Mouse (Mus musculus) small intestine, adult 2 months (tissue): ENCODE measurements around the gene Nlrx1.

Experiments
- CTCF ChIP-seq: fragments of 200-500 bp; IDR thresholded peaks from 2 replicates; pipeline ENCODE4 v1.5.1; 2012; ENCODE audit warnings: low read depth, mild to moderate bottlenecking, control low read depth, inconsistent platforms, low read length, moderate library complexity, mixed read lengths; ENCODE audit not compliant: insufficient replicate concordance, insufficient read length; ENCODE audit errors: extremely low read depth
- POLR2A ChIP-seq: fragments of 200-500 bp; IDR thresholded peaks from 2 replicates; pipeline ENCODE4 v1.6.1; 2012; ENCODE audit warnings: low read depth, mild to moderate bottlenecking, control low read depth, inconsistent platforms, low read length, moderate library complexity

DNA sequence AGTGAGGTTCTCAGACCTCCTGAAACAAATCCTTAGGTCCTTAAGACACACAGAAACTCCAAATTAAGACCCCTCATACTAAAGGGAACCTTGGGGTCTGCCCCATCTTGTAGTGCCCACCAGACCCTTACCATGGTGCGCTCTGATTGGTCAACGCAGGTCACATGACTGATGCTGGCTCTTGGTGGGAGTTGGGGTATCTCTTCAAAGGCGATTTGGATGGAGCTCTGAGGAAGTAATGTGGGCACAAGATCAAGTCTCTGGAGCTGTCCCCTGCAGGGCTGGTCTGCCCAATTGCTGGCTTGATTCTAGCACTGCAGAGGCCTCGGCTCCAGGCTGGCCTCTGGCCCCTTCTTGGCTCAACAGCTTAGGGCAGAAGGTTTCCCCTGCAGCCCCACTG is 49.1 kb upstream of the Nlrx1 start:
- TF ChIP-seq POLR2A (no peak), CTCF (no peak)
